Mouse (Mus musculus): ENCODE measurements at regions not wholly inside any gene's neighbourhood (a gene's known extent, or its start where the extent isn't known, plus 50 kb on each side); places are given as distances from the start of the nearest gene placed in this dataset.
A peak's percentile ranks its signal among the peaks of the same experiment; 100 is the strongest.

DNA sequence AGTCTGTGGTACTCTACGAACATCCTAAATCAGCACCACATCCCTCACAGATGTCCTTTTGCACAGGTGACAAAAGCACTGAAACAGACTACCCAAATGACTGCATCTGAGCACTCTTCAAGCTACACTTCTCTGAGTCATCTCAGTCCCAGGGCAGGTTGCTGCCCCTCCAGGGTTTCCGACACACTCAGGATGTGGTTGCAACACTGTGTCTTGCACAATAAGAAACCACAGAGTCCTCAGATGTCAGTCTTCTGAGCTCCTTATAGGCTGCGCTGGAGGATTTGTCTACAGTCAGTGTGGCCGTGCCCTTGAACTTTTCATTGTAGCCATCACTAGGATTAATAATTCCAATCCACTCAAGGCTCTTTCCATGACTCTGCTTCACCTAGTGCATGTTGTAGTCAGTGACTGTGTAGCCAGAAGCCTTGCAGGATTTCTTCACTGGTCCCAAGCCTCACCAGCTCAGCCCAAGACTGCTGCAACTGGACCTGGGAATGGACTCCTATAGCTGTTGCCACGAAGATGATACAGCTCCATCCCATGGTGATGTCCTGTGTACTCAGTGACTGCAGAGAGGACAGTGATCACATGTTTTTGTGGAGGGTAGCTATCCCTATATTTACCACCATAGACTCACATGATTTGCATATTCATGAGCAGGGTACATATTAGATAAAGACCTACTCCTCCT lies 1103.3 kb upstream of the Tenm3 start:
- DNase-seq (ENCODE audit: low read depth in 3 of 3, low spot score in 3 of 3) (peak; percentile 1 to 15 (median 13)), ATAC-seq (ENCODE audit: insufficient read depth) (peak; percentile 58)
- H3K4me2 ChIP-seq (ENCODE audit: low read depth), result no peak overlapping the region
- H3K9ac ChIP-seq (replicated peaks), result no peak overlapping the region
- no peak overlapping the region for H3K27ac ChIP-seq
- WGBS (ENCODE audit: insufficient replicate concordance), result 28% methylated on average over 5 of the region's 5 CpGs
- no peaks in the 10 kb centered on the region for H3K36me3 ChIP-seq (replicated peaks; ENCODE audit: control insufficient read depth, insufficient read depth, low read depth)
- H3K9me3 ChIP-seq (ENCODE audit: control insufficient read depth, low read length), result no peaks in the 10 kb centered on the region
- H3K4me1 ChIP-seq (replicated peaks; ENCODE audit: control insufficient read depth in 2 of 2, insufficient read depth in 2 of 2, low read length in 1 of 2), result no peaks in the 10 kb centered on the region
- no peak overlapping the region for H3K4me3 ChIP-seq (ENCODE audit: insufficient read depth in 1 of 2, low read depth in 2 of 2, low read length in 2 of 2)
- H3K27me3 ChIP-seq (ENCODE audit: control insufficient read depth, insufficient read depth, low read length), result no peaks in the 10 kb centered on the region
- no peak for TF ChIP-seq CTCF (IDR thresholded peaks at IDR 0.05; ENCODE audit: low read depth)
- TF ChIP-seq EP300 (IDR thresholded peaks at IDR 0.05; ENCODE audit: low read depth), result no peak

DNA sequence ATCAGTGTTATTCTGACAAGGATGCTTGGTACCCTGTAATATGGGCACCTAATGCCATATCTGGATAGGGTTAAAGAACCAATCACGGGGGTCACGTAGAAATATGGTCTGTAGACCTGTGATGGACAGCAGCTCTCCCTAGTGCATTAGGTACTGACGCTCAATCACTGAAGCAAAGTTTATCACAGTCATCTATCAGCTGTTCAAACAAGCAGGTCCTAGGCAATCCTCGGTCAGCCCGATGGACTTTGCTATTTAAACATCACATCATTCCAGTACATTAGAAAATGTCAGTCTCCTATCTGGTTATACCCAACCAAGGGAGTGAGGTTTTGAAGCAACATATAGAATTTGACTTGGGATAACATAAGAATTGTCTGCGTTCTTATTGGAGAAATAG lies 1088.4 kb upstream of the Tenm3 start:
- Histone ChIP-seq H3K4me3 (ENCODE audit: insufficient read depth in 1 of 2, low read depth in 2 of 2, low read length in 2 of 2) (no peak overlapping the region), H3K27me3 (ENCODE audit: control insufficient read depth, insufficient read depth, low read length) (no peaks in the 10 kb centered on the region), H3K4me1 (replicated peaks; ENCODE audit: control insufficient read depth in 2 of 2, insufficient read depth in 2 of 2, low read length in 1 of 2) (no peaks in the 10 kb centered on the region), H3K36me3 (replicated peaks; ENCODE audit: control insufficient read depth, insufficient read depth, low read depth) (no peaks in the 10 kb centered on the region), H3K4me2 (ENCODE audit: low read depth) (no peak overlapping the region), H3K27ac (no peak overlapping the region), H3K9ac (replicated peaks) (no peak overlapping the region), H3K9me3 (ENCODE audit: control insufficient read depth, low read length) (no peaks in the 10 kb centered on the region)
- ATAC-seq (ENCODE audit: insufficient read depth) (no peak), DNase-seq (ENCODE audit: low read depth in 3 of 3, low spot score in 3 of 3) (peak in 1 of 3 experiments; percentile 0)
- TF ChIP-seq EP300 (IDR thresholded peaks at IDR 0.05; ENCODE audit: low read depth), result no peak
- TF ChIP-seq CTCF (IDR thresholded peaks at IDR 0.05; ENCODE audit: low read depth), result no peak
- 58% methylated on average over 6 of the region's 6 CpGs for WGBS (ENCODE audit: insufficient replicate concordance)

DNA sequence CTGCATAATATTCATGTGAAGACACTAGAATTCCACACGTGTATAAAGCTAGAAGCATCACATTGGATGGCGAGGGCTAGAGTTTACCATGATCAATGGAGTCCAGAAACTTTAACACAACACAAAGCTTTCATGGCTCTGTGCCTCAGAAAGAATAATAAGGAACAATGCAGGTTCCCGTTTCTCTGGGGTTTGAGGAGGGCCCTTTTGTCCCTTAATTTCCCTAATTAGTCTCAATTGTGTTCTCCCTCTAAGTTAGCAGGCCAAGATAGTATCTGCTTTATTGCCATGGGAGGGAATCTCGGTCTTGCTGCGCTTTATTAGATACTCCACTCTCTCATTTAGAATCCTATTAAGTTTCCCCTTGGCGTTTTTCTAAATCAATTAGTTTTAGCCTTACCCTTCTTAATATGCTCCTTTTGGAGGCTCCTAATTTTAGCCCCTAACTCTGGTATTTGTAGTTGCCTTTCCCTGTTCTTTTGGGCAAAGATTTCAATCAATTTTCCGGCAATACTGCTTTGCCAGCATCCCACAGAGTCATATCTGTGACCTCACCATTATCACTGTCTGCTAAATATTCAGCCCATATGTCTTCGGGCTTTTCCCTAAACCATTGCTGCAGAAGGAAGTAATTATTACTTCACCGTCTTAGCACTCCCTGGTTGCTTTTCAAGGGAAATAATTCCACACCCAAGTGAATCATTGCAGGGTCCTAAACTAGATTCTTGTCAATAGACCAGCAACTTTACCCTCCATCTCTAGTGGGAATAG lies 1082.8 kb upstream of the Tenm3 start:
- no peak overlapping the region for H3K4me2 ChIP-seq (ENCODE audit: low read depth)
- TF ChIP-seq EP300 (IDR thresholded peaks at IDR 0.05; ENCODE audit: low read depth) (no peak), CTCF (IDR thresholded peaks at IDR 0.05; ENCODE audit: low read depth) (no peak)
- no peak overlapping the region for H3K27ac ChIP-seq
- no peaks in the 10 kb centered on the region for H3K36me3 ChIP-seq (replicated peaks; ENCODE audit: control insufficient read depth, insufficient read depth, low read depth)
- H3K9ac ChIP-seq (replicated peaks), result no peak overlapping the region
- WGBS (ENCODE audit: insufficient replicate concordance), result 52% methylated on average over 9 of the region's 9 CpGs
- no peaks in the 10 kb centered on the region for H3K4me1 ChIP-seq (replicated peaks; ENCODE audit: control insufficient read depth in 2 of 2, insufficient read depth in 2 of 2, low read length in 1 of 2)
- no peak for ATAC-seq (ENCODE audit: insufficient read depth)
- H3K9me3 ChIP-seq (ENCODE audit: control insufficient read depth, low read length), result no peaks in the 10 kb centered on the region
- no peak overlapping the region for H3K4me3 ChIP-seq (ENCODE audit: insufficient read depth in 1 of 2, low read depth in 2 of 2, low read length in 2 of 2)
- no peaks in the 10 kb centered on the region for H3K27me3 ChIP-seq (ENCODE audit: control insufficient read depth, insufficient read depth, low read length)
- no peak for DNase-seq (ENCODE audit: low read depth in 3 of 3, low spot score in 3 of 3)

DNA sequence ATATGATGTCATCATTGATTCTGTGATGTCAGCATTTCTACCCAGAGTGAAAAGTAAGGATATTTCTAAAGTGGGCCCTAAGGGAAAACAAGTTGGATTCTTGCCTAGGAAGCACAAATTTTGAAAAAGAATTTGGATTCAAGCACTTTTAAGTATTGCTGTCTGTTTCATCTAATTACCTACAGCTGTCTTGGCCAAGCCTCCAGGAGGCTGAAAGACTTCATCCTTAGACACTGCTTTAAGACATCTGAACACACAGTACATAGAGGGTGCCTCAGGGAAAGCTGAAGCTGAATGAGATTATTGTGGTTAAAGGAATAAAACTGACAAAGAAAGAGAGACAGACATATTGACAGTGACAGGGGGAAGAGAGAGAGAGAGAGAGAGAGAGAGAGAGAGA lies 1061.3 kb upstream of the Tenm3 start:
- Histone ChIP-seq H3K4me1 (replicated peaks; ENCODE audit: control insufficient read depth in 2 of 2, insufficient read depth in 2 of 2, low read length in 1 of 2) (no peaks in the 10 kb centered on the region), H3K36me3 (replicated peaks; ENCODE audit: control insufficient read depth, insufficient read depth, low read depth) (no peaks in the 10 kb centered on the region), H3K27me3 (ENCODE audit: control insufficient read depth, insufficient read depth, low read length) (no peaks in the 10 kb centered on the region), H3K9me3 (ENCODE audit: control insufficient read depth, low read length) (no peaks in the 10 kb centered on the region), H3K9ac (replicated peaks) (no peak overlapping the region), H3K4me3 (ENCODE audit: insufficient read depth in 1 of 2, low read depth in 2 of 2, low read length in 2 of 2) (no peak overlapping the region), H3K27ac (no peak overlapping the region), H3K4me2 (ENCODE audit: low read depth) (no peak overlapping the region)
- TF ChIP-seq EP300 (IDR thresholded peaks at IDR 0.05; ENCODE audit: low read depth), result no peak
- TF ChIP-seq CTCF (IDR thresholded peaks at IDR 0.05; ENCODE audit: low read depth), result no peak
- ATAC-seq (ENCODE audit: insufficient read depth), result no peak
- no peak for DNase-seq (ENCODE audit: low read depth in 3 of 3, low spot score in 3 of 3)

DNA sequence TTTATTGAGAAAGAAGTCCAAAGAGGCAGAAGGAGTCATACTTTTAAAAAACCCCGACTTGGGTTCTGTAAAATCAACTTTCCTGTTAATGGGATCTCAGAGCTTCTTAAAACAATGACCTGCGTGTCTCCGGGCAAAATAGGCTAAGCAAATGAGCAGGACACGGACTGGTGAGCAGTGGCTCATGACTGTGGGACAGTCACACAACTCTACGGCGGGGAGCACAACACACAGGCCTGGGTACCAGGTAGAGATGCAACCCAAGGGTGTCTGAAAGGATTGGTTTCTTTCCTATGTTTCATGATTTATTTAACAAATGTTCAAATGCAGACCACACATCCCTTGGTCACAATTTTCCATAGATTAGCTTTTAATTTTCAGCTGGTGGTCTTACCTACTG lies 1058.3 kb upstream of the Tenm3 start:
- no peak overlapping the region for H3K4me3 ChIP-seq (ENCODE audit: insufficient read depth in 1 of 2, low read depth in 2 of 2, low read length in 2 of 2)
- ATAC-seq (ENCODE audit: insufficient read depth), result no peak
- whole genome bisulfite sequencing (ENCODE audit: insufficient replicate concordance), result 55% methylated on average over 6 of the region's 6 CpGs
- TF ChIP-seq CTCF (IDR thresholded peaks at IDR 0.05; ENCODE audit: low read depth), result no peak
- no peak for TF ChIP-seq EP300 (IDR thresholded peaks at IDR 0.05; ENCODE audit: low read depth)
- no peak overlapping the region for H3K27ac ChIP-seq
- H3K4me1 ChIP-seq (replicated peaks; ENCODE audit: control insufficient read depth in 2 of 2, insufficient read depth in 2 of 2, low read length in 1 of 2), result no peaks in the 10 kb centered on the region
- H3K9me3 ChIP-seq (ENCODE audit: control insufficient read depth, low read length), result no peaks in the 10 kb centered on the region
- no peaks in the 10 kb centered on the region for H3K27me3 ChIP-seq (ENCODE audit: control insufficient read depth, insufficient read depth, low read length)
- H3K9ac ChIP-seq (replicated peaks), result no peak overlapping the region
- H3K36me3 ChIP-seq (replicated peaks; ENCODE audit: control insufficient read depth, insufficient read depth, low read depth), result no peaks in the 10 kb centered on the region
- no peak overlapping the region for H3K4me2 ChIP-seq (ENCODE audit: low read depth)
- no peak for DNase-seq (ENCODE audit: low read depth in 3 of 3, low spot score in 3 of 3)

All from liver, embryonic 14.5 days (tissue).